In the genomic region with DNA sequence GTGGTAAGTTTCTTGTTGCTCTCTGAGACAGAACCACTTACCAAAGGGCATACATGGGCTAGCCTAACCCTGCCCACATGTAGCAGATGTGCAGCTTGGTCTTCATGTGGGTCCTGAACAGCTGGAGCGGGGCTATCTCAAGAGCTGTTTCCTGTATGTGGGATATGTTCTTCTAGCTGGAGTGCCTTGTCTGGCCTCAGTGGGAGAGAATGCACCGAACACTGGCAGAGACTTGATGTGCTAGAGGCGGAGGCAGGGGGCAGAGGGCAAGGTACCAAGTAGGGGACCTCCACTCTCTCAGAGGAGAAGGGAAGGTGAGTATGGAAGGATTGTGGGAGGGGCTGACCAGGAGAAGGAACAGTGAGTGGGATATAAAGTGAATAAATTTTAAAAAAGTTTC, we compare ENCODE assay signal across 17 mouse cellular contexts.
"Had no signal": no experiment of that assay in that cellular context is flagged by ENCODE, and none has a peak within 500 bp of the region (broad histone marks: within the 10 kb centered on the region; RNA-seq: fewer than 3 reads in every experiment).

No protein-coding gene starts in this region.

- DNase-seq: layer of hippocampus, postnatal 36 days; liver, embryonic 13.5 days; lung, adult 2 months; right cerebral cortex, adult 18-20 months; right cerebral cortex, postnatal 14 days; right cerebral cortex, postnatal 4 days; thymus, adult 2 months; thymus, postnatal 14 days; thymus, postnatal 4 days had no signal

- H3K36me3 ChIP-seq: kidney, embryonic 15.5 days; liver, embryonic 13.5 days; midbrain, embryonic 10.5 days; midbrain, embryonic 15.5 days; neural tube, embryonic 12.5 days; neural tube, embryonic 15.5 days had no signal

- H3K27me3 ChIP-seq: kidney, embryonic 15.5 days; liver, embryonic 13.5 days; megakaryocyte, embryonic 14.5 days; midbrain, embryonic 15.5 days; neural tube, embryonic 12.5 days; neural tube, embryonic 15.5 days had no signal

- H3K9me3 ChIP-seq: kidney, embryonic 15.5 days; liver, embryonic 13.5 days; midbrain, embryonic 10.5 days; midbrain, embryonic 15.5 days; neural tube, embryonic 12.5 days; neural tube, embryonic 15.5 days had no signal

- H3K9ac ChIP-seq: kidney, embryonic 15.5 days; liver, embryonic 13.5 days; midbrain, embryonic 15.5 days; neural tube, embryonic 12.5 days; neural tube, embryonic 15.5 days had no signal

- H3K4me2 ChIP-seq: kidney, embryonic 15.5 days; liver, embryonic 13.5 days; midbrain, embryonic 15.5 days; neural tube, embryonic 12.5 days; neural tube, embryonic 15.5 days had no signal

- H3K4me1 ChIP-seq: midbrain, embryonic 10.5 days; midbrain, embryonic 15.5 days; neural tube, embryonic 12.5 days; neural tube, embryonic 15.5 days had no signal

- H3K27ac ChIP-seq: kidney, embryonic 15.5 days; left cerebral cortex, adult 2 months; liver, embryonic 13.5 days; midbrain, embryonic 10.5 days; midbrain, embryonic 15.5 days; neural tube, embryonic 12.5 days; neural tube, embryonic 15.5 days; stomach, postnatal 0 days had no signal

- ATAC-seq: midbrain, embryonic 15.5 days had no signal

- H3K4me3 ChIP-seq: kidney, embryonic 15.5 days; left cerebral cortex, adult 2 months; liver, embryonic 13.5 days; megakaryocyte, embryonic 14.5 days; midbrain, embryonic 10.5 days; midbrain, embryonic 15.5 days; neural tube, embryonic 12.5 days; neural tube, embryonic 15.5 days had no signal
